Comparison of ENCODE assay signal across 16 mouse cellular contexts in genomic region chr10:22301641-22302040, GRCm38 (mm10). TPM values are rescaled to one million over a fixed set of nuclear protein-coding genes. Genes with fewer than 3 reads are reported as not detected.
DNase-seq lines count a peak whose midpoint lies in the region; ATAC-seq and TF ChIP-seq lines count a peak whose summit lies in the region.
"Had no signal": no experiment of that assay in that cellular context is flagged by ENCODE, and none has a peak within 500 bp of the region (broad histone marks: within the 10 kb centered on the region; RNA-seq: fewer than 3 reads in every experiment).

No protein-coding gene starts in this region.

- H3K36me3 ChIP-seq in liver, embryonic 13.5 days: no peaks in the 10 kb centered on the region
- H3K36me3 ChIP-seq in heart, embryonic 11.5 days (ENCODE audit: control insufficient read depth, insufficient read depth, low read length): no peaks in the 10 kb centered on the region
- H3K36me3 ChIP-seq: midbrain, embryonic 12.5 days; neural tube, embryonic 12.5 days had no signal

- H3K27ac ChIP-seq in liver, embryonic 13.5 days: no peak overlapping the region
- H3K27ac ChIP-seq in heart, embryonic 11.5 days (ENCODE audit: low read depth, low read length): no peak overlapping the region
- H3K27ac ChIP-seq in left cerebral cortex, adult 2 months: no peak overlapping the region
- H3K27ac ChIP-seq: heart, adult 2 months; midbrain, embryonic 12.5 days; neural tube, embryonic 12.5 days had no signal

- WGBS in liver, embryonic 13.5 days (ENCODE audit: insufficient replicate concordance): 40% methylated on average over 1 of the region's 1 CpGs
- 67% methylated on average over 1 of the region's 1 CpGs for WGBS in heart, embryonic 11.5 days (ENCODE audit: insufficient replicate concordance)

- no peak for DNase-seq in liver, embryonic 13.5 days
- no peak for DNase-seq in liver
- peak; percentile 67 for DNase-seq in CD4-positive, CD25-positive, alpha-beta regulatory T cell, adult 2 months (ENCODE audit: low read depth, low spot score)
- DNase-seq in left cerebral cortex, adult 2 months (ENCODE audit: extremely low spot score in 1 of 2, low spot score in 2 of 2): no peak
- no peak for DNase-seq in layer of hippocampus, adult 8-10 months (ENCODE audit: low spot score in 2 of 2)
- DNase-seq: adrenal gland, postnatal 25 days; cerebellum, adult 11-12 months; heart, adult 2 months; heart, postnatal 36 days; kidney, postnatal 4 days had no signal

- H3K9ac ChIP-seq in liver, embryonic 13.5 days: no peak overlapping the region
- no peak overlapping the region for H3K9ac ChIP-seq in heart, embryonic 11.5 days (ENCODE audit: low read depth, low read length)
- H3K9ac ChIP-seq: midbrain, embryonic 12.5 days; neural tube, embryonic 12.5 days had no signal

- H3K4me2 ChIP-seq in liver, embryonic 13.5 days: 0 out of 2 replicates have a peak overlapping the region, but pooled peaks have one; percentile 8
- H3K4me2 ChIP-seq in heart, embryonic 11.5 days: no peak overlapping the region
- H3K4me2 ChIP-seq: midbrain, embryonic 12.5 days; neural tube, embryonic 12.5 days had no signal

- intact Hi-C loops in left cerebral cortex, adult 2 months (cut with DNase I): no loop called here

- H3K9me3 ChIP-seq in liver, embryonic 13.5 days (replicated peaks): no peaks in the 10 kb centered on the region
- H3K9me3 ChIP-seq in heart, embryonic 11.5 days (replicated peaks; ENCODE audit: control insufficient read depth, low read length): no peaks in the 10 kb centered on the region
- H3K9me3 ChIP-seq: midbrain, embryonic 12.5 days; neural tube, embryonic 12.5 days had no signal

- no peak overlapping the region for H3K4me3 ChIP-seq in liver, embryonic 13.5 days (replicated peaks)
- no peak overlapping the region for H3K4me3 ChIP-seq in heart, embryonic 11.5 days (ENCODE audit: low read depth, low read length)
- no peak overlapping the region for H3K4me3 ChIP-seq in left cerebral cortex, adult 2 months
- H3K4me3 ChIP-seq: heart, adult 2 months; midbrain, embryonic 12.5 days; neural tube, embryonic 12.5 days had no signal

- H3K27me3 ChIP-seq in liver, embryonic 13.5 days: no peaks in the 10 kb centered on the region
- H3K27me3 ChIP-seq in heart, embryonic 11.5 days (ENCODE audit: control insufficient read depth, insufficient read depth, low read length): no peaks in the 10 kb centered on the region
- H3K27me3 ChIP-seq: midbrain, embryonic 12.5 days; neural tube, embryonic 12.5 days had no signal

- no peaks in the 10 kb centered on the region for H3K4me1 ChIP-seq in liver, embryonic 13.5 days (replicated peaks)
- H3K4me1 ChIP-seq in heart, embryonic 11.5 days (ENCODE audit: control insufficient read depth, insufficient read depth, low read length): no peaks in the 10 kb centered on the region
- H3K4me1 ChIP-seq: midbrain, embryonic 12.5 days; neural tube, embryonic 12.5 days had no signal

- ATAC-seq in liver, embryonic 13.5 days (ENCODE audit: low read depth): no peak
- peak; percentile 45 for ATAC-seq in common myeloid progenitor, adult 5-6 weeks (replicated peaks; ENCODE audit: low read depth, poor library complexity, severe bottlenecking)
- peak; percentile 34; the same call in 1 of the 2 replicates for ATAC-seq in monocyte, adult 5-6 weeks (replicated peaks; ENCODE audit: insufficient number of reproducible peaks, low FRiP score, low TSS enrichment, poor library complexity, severe bottlenecking)
- no peak for ATAC-seq in heart, embryonic 11.5 days (replicated peaks; ENCODE audit: insufficient number of reproducible peaks, low FRiP score, low TSS enrichment)
- ATAC-seq: intestine, embryonic 16.5 days had no signal

- no peak for TF ChIP-seq CTCF in left cerebral cortex, adult 2 months (IDR thresholded peaks at IDR 0.05)

RNA-seq across cellular contexts. Expression of gene Raet1d, which starts 58.7 kb away (rescaled TPM):
- 5.1 and 5.5 TPM in 2 replicates for polyA plus RNA-seq in liver, embryonic 13.5 days (2015; fragmentation: Nextera tagmentation; extraction: Ambion mirVana)
- not detected in 2 replicates for total RNA-seq in common myeloid progenitor, adult 5-6 weeks (2017)
- total RNA-seq in monocyte, adult 5-6 weeks (2017): 1.2 TPM in 1 of 3 replicates, not detected in the others
- 13.4 and 14.8 TPM in 2 replicates for polyA plus RNA-seq in heart, embryonic 11.5 days (2014; fragmentation: Nextera tagmentation; extraction: Ambion mirVana)
- total RNA-seq in left cerebral cortex, adult 2 months (2021): not detected
- total RNA-seq in layer of hippocampus, adult 8-10 months (2022): not detected
- total RNA-seq: heart, adult 2 months; heart, postnatal 36 days had no signal

Comparison
In these comparisons a context has a peak if more than half of its experiments do, and no peak if none do; other contexts are left out.
1. ATAC-seq: peak in common myeloid progenitor, adult 5-6 weeks (single experiment) and monocyte, adult 5-6 weeks (single experiment); none in liver, embryonic 13.5 days (single experiment) and heart, embryonic 11.5 days (single experiment).